Mouse (Mus musculus) embryo, embryonic 10 days (tissue): Measurements from ENCODE around the gene Errfi1.

Source experiments
- DNase-seq: peaks from one replicate; pipeline ENCODE4 v3.0.0-alpha.2; 2015; ENCODE audit warnings: low spot score

Errfi1 gene

DNA sequence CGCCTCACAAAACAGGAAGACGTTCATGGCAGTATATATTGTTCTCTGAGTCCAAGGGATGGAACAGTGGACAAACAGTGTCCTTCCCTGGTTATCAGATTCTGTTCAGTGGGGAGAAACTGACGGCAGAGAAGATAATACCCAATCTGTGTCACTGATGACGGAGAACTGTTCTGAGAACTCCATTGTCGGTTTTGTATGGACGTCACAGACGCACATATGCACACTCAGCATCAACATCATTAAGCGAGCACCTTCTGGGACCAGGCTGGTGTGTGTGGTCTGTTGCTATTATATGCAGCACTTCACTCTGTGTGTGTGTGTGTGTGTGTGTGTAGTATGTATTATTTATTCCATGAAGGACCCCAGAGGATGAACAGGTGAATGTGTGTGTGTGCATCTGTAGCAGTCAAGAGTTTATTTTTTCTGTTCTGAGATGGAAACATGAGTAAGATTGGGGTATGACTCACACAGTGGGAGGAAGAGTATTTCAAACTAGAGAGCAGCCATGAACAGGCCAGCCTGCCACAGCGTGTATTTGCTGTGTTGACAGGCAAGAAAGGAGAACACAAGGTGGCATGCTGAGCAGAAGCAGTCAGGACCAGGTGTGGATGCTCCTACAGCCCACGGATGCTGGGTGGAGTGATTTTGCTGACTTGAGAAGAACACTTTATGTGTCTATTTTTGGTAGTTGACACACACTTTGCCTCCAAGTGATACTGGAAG, 61.6 kb downstream of the Errfi1 start:
- no peak for DNase-seq

GRCm38 (mm10) chr4:150917336-150918027, 63.8 kb downstream of the Errfi1 start:
- no peak for DNase-seq
